Mouse (Mus musculus) stomach, embryonic 14.5 days (tissue): ENCODE results near the gene Tsga13. TPM values are rescaled to one million over a fixed set of nuclear protein-coding genes. Genes with fewer than 3 reads are reported as not detected.

Source experiments
- polyA plus RNA-seq: library from polyadenylated mRNA; unstranded; fragments of >200 nt; fragmentation: Nextera tagmentation; extraction: Ambion mirVana; gene quantifications from 2 replicates; pipeline ENCODE4 v1.2.1, GENCODE M21; 2014

Gene Tsga13
- polyA plus RNA-seq, 1 experiment from 2014 or later: not detected

Other genes starting within 250 kb of the Tsga13 start
- gene Cep41, start 221.8 kb downstream of the Tsga13 start, polyA plus RNA-seq: 10.8 and 12.9 TPM in 2 replicates
- gene Mest, start 192.0 kb downstream of the Tsga13 start, polyA plus RNA-seq: 1,146 and 1,247 TPM in 2 replicates
- gene Copg2, start 18.8 kb downstream of the Tsga13 start, polyA plus RNA-seq: 28.7 and 30.5 TPM in 2 replicates
- gene Klf14, start 43.5 kb upstream of the Tsga13 start, polyA plus RNA-seq: 3.7 and 5.4 TPM in 2 replicates